Mouse (Mus musculus) hindbrain, embryonic 13.5 days (tissue): ENCODE data around the gene Macrod2. TPM values are rescaled to one million over a fixed set of nuclear protein-coding genes. Genes with fewer than 3 reads are reported as not detected.

Experiments
- ATAC-seq: fragments of 200-750 bp; cut with Nextera tagmentation; 2 replicates; pipeline ENCODE4 v1.8.0; 2017; ENCODE audit warnings: moderate TSS enrichment; ENCODE audit not compliant: low FRiP score
- H3K27ac ChIP-seq: fragments of 300-500 bp; sonication (generic); 2 replicates; pipeline ENCODE4 v1.5.1; 2015; ENCODE audit warnings: inconsistent platforms, mild to moderate bottlenecking, moderate library complexity
- H3K27me3 ChIP-seq: fragments of 300-500 bp; sonication (generic); 2 replicates; pipeline ENCODE4 v1.6.1; 2015; ENCODE audit warnings: mild to moderate bottlenecking, inconsistent platforms
- H3K36me3 ChIP-seq: fragments of 300-500 bp; sonication (generic); 2 replicates; pipeline ENCODE4 v1.6.1; 2015; ENCODE audit warnings: mild to moderate bottlenecking, inconsistent platforms
- H3K4me1 ChIP-seq: fragments of 300-500 bp; sonication (generic); replicated peaks from 2 replicates; pipeline ENCODE4 v1.6.1; 2015; ENCODE audit warnings: inconsistent platforms
- H3K4me2 ChIP-seq: fragments of 300-500 bp; sonication (generic); 2 replicates; pipeline ENCODE4 v1.6.1; 2015; ENCODE audit warnings: inconsistent platforms, mild to moderate bottlenecking, moderate library complexity
- H3K4me3 ChIP-seq: fragments of 300-500 bp; sonication (generic); 2 replicates; pipeline ENCODE4 v1.5.1; 2015; ENCODE audit warnings: mild to moderate bottlenecking, inconsistent platforms
- H3K9ac ChIP-seq: fragments of 300-500 bp; sonication (generic); 2 replicates; pipeline ENCODE4 v1.6.1; 2015; ENCODE audit warnings: mild to moderate bottlenecking, inconsistent platforms
- H3K9me3 ChIP-seq: fragments of 300-500 bp; sonication (generic); 2 replicates; pipeline ENCODE4 v1.6.1; 2016; ENCODE audit warnings: inconsistent platforms
- WGBS: fragments of 180-500 bp; shearing (Covaris S2); methylation state at CpG from one replicate; pipeline ENCODE4 v1.1.7; 2015; 5-methylcytosine and 5-hydroxymethylcytosine counted together
- polyA plus RNA-seq: library from polyadenylated mRNA; unstranded; fragments of >200 nt; fragmentation: Nextera tagmentation; extraction: Ambion mirVana; gene quantifications from 2 replicates; pipeline ENCODE4 v1.2.1, GENCODE M21; 2015

Macrod2 gene
- polyA plus RNA-seq, 1 experiment from 2014 or later = 74.7 TPM

DNA sequence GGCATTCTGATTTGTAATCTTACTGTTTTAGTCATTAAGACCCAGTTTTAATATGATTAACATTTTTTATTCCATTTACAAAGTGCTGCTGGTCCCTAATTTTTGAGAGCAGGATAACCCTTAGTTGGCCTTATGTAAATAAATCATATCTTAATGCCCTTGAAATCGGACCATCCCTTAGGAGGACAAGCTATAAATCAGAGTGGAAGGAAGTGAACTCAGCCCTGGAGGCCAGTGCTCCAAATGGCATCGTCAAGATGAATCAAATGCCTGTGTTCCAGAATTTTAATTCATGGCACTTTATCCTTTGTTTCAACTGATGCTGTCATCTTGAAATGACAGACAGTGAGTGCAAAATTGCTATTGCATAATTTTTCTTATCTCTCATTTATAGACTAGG, 1046.8 kb downstream of the Macrod2 start:
- Histone ChIP-seq H3K9me3 (no peaks in the 10 kb centered on the region), H3K4me3 (no peak overlapping the region), H3K4me2 (no peak overlapping the region), H3K4me1 (no peaks in the 10 kb centered on the region), H3K36me3 (no peaks in the 10 kb centered on the region), H3K27me3 (no peaks in the 10 kb centered on the region), H3K27ac (no peak overlapping the region), H3K9ac (no peak overlapping the region)
- WGBS = 47% methylated on average over 2 of the region's 2 CpGs
- ATAC-seq = no peak

DNA sequence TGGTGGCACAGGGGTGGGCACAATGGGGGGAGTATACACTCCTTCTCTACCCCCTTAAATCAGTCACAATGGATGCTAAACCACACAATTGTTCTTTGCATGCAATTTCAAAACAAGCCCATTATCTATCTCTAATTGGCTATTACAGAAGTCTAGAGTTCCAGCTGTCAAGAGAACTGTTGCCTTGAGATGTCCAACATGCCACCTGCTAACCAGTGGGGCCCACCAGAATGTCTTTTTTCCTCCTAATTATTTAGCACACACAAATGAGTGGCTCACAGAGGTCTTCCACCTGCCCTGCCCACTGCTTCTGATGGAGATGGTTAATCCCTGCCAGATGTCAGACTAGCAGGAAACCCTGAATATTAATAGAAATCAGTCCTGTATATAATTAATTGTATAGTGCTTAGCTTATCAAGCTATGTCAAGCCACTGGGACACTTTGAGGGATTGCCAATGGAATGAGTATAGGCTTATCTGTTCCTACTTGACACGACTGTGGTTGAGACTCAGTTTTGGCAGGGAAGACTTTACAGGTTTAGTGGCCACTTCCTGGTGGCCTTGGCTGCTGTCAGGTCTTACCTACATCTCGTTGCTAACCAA, 1054.1 kb downstream of the Macrod2 start:
- Histone ChIP-seq H3K36me3 (no peaks in the 10 kb centered on the region), H3K27ac (no peak overlapping the region), H3K4me2 (no peak overlapping the region), H3K27me3 (no peaks in the 10 kb centered on the region), H3K4me3 (no peak overlapping the region), H3K9me3 (no peaks in the 10 kb centered on the region), H3K4me1 (no peaks in the 10 kb centered on the region), H3K9ac (no peak overlapping the region)
- ATAC-seq = no peak
- 80% methylated on average over 2 of the region's 2 CpGs for WGBS

GRCm38 (mm10) chr2:141463946-141464345, 1068.8 kb downstream of the Macrod2 start:
- H3K9me3 ChIP-seq = no peaks in the 10 kb centered on the region
- no peak overlapping the region for H3K9ac ChIP-seq
- H3K4me2 ChIP-seq = no peak overlapping the region
- WGBS = 91% methylated on average over 1 of the region's 1 CpGs
- H3K27ac ChIP-seq = no peak overlapping the region
- H3K36me3 ChIP-seq = no peaks in the 10 kb centered on the region
- ATAC-seq = no peak
- no peak overlapping the region for H3K4me3 ChIP-seq
- H3K27me3 ChIP-seq = no peaks in the 10 kb centered on the region
- no peaks in the 10 kb centered on the region for H3K4me1 ChIP-seq

DNA sequence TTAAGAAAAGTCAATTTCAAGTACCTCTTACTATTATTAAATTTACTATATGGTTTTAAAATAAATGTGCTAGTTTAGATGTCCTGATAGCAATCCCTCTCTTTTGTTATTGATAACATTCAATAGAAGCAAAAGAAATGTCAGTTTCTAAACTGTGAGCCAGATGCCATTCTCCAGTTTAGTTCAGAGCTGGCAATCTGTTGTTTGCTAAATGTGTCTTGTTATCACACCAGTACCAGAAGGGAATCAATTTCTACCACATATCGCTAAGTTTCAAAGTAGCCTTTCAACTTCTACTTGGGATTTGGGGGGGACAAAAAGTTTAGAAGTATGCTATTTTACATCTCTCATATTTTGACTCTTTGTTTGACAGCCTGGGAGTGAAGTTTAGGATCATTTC, 1077.7 kb downstream of the Macrod2 start:
- H3K4me2 ChIP-seq = no peak overlapping the region
- no peaks in the 10 kb centered on the region for H3K27me3 ChIP-seq
- H3K4me3 ChIP-seq = no peak overlapping the region
- no peak overlapping the region for H3K27ac ChIP-seq
- no peak for ATAC-seq
- WGBS = 100% methylated on average over 1 of the region's 1 CpGs
- H3K9ac ChIP-seq = no peak overlapping the region
- H3K4me1 ChIP-seq = no peaks in the 10 kb centered on the region
- no peaks in the 10 kb centered on the region for H3K9me3 ChIP-seq
- H3K36me3 ChIP-seq = no peaks in the 10 kb centered on the region

DNA sequence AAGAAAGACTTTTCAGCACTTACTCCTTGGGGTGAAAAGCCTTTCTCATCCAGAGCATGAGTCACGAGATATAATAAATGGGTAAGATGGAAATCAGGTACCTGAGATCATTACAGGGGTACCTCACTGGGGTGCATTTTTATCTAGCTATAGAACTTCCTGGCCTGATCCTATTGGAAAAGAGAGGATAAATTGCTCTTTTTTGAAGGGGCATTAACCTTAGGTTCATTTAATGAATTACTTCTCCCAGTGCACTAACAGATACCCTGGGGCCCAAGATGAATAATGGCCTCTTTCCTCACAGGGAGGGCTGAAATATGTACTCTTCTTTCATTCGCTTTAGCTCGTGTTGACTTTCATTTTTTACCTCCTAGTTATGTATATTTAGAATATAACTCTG, 1082.5 kb downstream of the Macrod2 start:
- Histone ChIP-seq H3K36me3 (no peaks in the 10 kb centered on the region), H3K27ac (no peak overlapping the region), H3K27me3 (no peaks in the 10 kb centered on the region), H3K4me3 (no peak overlapping the region), H3K9ac (no peak overlapping the region), H3K9me3 (no peaks in the 10 kb centered on the region), H3K4me2 (no peak overlapping the region), H3K4me1 (no peaks in the 10 kb centered on the region)
- 56% methylated on average over 3 of the region's 3 CpGs for WGBS
- no peak for ATAC-seq

GRCm38 (mm10) chr2:141490518-141490917, 1095.4 kb downstream of the Macrod2 start:
- WGBS = 50% methylated on average over 3 of the region's 3 CpGs
- Histone ChIP-seq H3K9me3 (no peaks in the 10 kb centered on the region), H3K27ac (no peak overlapping the region), H3K36me3 (no peaks in the 10 kb centered on the region), H3K27me3 (no peaks in the 10 kb centered on the region), H3K4me2 (no peak overlapping the region), H3K9ac (no peak overlapping the region), H3K4me1 (no peaks in the 10 kb centered on the region), H3K4me3 (no peak overlapping the region)
- ATAC-seq = no peak

- Histone ChIP-seq H3K4me2 (no peak overlapping the region), H3K9me3 (no peaks in the 10 kb centered on the region), H3K4me1 (peaks cover 5% of the 10 kb centered on the region; the same call in 1 of the 2 replicates), H3K9ac (no peak overlapping the region), H3K27ac (no peak overlapping the region), H3K27me3 (no peaks in the 10 kb centered on the region), H3K36me3 (no peaks in the 10 kb centered on the region), H3K4me3 (no peak overlapping the region)
- no peak for ATAC-seq
- WGBS = 94% methylated on average over 3 of the region's 3 CpGs
These were observed 1110.3 kb downstream of the Macrod2 start for GRCm38 (mm10) chr2:141505451-141505850.

- H3K36me3 ChIP-seq = no peaks in the 10 kb centered on the region
- H3K9me3 ChIP-seq = no peaks in the 10 kb centered on the region
- H3K4me2 ChIP-seq = no peak overlapping the region
- ATAC-seq = peak; percentile 71; the same call in 1 of the 2 replicates
- H3K9ac ChIP-seq = no peak overlapping the region
- no peaks in the 10 kb centered on the region for H3K27me3 ChIP-seq
- H3K27ac ChIP-seq = no peak overlapping the region
- WGBS = 40% methylated on average over 9 of the region's 9 CpGs
- no peak overlapping the region for H3K4me3 ChIP-seq
- peaks cover 5% of the 10 kb centered on the region; the same call in 1 of the 2 replicates for H3K4me1 ChIP-seq
These were observed 1113.1 kb downstream of the Macrod2 start for GRCm38 (mm10) chr2:141507929-141508897.

DNA sequence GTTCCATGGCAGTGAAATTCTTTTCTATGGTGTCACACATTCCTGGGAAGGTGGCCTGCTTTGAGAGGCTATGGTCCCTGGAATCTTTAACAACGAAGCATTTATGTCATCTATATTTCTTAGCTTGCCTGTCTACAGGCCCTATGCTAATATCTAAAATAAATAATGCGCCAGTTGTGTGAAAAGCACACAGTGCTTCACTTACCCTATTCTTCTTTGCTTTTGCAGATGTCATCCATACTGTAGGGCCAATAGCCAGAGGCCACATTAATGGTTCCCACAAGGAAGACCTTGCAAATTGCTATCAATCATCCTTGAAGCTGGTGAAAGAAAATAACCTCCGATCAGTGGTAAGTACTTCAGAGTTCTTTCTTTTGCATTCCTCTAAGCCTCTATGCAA, 1119.9 kb downstream of the Macrod2 start:
- WGBS = 57% methylated on average over 3 of the region's 3 CpGs
- H3K4me2 ChIP-seq = no peak overlapping the region
- no peak overlapping the region for H3K4me3 ChIP-seq
- H3K36me3 ChIP-seq = no peaks in the 10 kb centered on the region
- H3K9me3 ChIP-seq = no peaks in the 10 kb centered on the region
- no peaks in the 10 kb centered on the region for H3K4me1 ChIP-seq
- H3K27ac ChIP-seq = no peak overlapping the region
- no peak overlapping the region for H3K9ac ChIP-seq
- H3K27me3 ChIP-seq = no peaks in the 10 kb centered on the region
- ATAC-seq = no peak

DNA sequence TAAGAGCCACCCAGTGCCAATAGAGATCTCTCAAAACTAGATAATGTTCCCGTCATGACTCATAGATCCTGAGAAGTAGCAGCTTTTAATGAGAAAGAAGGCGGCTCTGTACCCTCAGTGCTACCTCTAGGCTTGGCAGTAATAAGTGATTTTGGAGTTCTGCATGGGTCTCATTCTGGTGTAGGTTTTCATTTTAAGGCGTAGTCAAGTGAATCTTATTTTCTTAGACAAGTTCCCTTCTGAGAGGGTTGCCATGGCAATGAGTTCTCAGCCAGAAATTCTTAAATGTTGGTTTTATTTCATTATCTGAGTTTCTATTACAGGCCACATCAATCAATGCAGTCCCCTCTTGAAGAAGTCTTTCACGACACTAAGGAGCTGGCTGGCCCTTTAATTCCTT, 1127.0 kb downstream of the Macrod2 start:
- no peak overlapping the region for H3K27ac ChIP-seq
- H3K36me3 ChIP-seq = no peaks in the 10 kb centered on the region
- H3K4me1 ChIP-seq = no peaks in the 10 kb centered on the region
- H3K9me3 ChIP-seq = no peaks in the 10 kb centered on the region
- H3K4me2 ChIP-seq = no peak overlapping the region
- H3K27me3 ChIP-seq = no peaks in the 10 kb centered on the region
- WGBS = 64% methylated on average over 4 of the region's 4 CpGs
- H3K9ac ChIP-seq = no peak overlapping the region
- H3K4me3 ChIP-seq = no peak overlapping the region
- ATAC-seq = no peak

DNA sequence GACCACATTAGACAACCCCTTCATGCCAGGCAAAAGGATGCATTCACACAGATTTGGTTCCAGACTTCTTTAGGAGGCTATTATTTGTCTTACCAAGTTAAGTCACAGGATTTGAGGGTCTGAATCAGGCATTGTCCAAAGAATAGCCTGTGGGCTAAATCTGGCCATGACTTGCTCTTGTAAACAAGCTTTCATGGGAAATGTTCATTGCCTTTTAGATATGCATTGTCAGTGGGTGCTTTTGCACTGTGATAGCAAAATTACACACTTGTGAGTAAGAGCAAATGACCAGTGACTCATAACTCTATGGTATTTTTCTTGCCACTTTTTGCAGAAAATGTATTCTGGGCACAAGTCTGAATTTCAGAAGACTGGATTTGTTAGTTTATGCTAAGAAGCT, 1150.8 kb downstream of the Macrod2 start:
- no peaks in the 10 kb centered on the region for H3K4me1 ChIP-seq
- no peak overlapping the region for H3K9ac ChIP-seq
- no peak overlapping the region for H3K4me2 ChIP-seq
- no peaks in the 10 kb centered on the region for H3K27me3 ChIP-seq
- ATAC-seq = no peak
- H3K36me3 ChIP-seq = no peaks in the 10 kb centered on the region
- H3K27ac ChIP-seq = no peak overlapping the region
- no peak overlapping the region for H3K4me3 ChIP-seq
- H3K9me3 ChIP-seq = no peaks in the 10 kb centered on the region

DNA sequence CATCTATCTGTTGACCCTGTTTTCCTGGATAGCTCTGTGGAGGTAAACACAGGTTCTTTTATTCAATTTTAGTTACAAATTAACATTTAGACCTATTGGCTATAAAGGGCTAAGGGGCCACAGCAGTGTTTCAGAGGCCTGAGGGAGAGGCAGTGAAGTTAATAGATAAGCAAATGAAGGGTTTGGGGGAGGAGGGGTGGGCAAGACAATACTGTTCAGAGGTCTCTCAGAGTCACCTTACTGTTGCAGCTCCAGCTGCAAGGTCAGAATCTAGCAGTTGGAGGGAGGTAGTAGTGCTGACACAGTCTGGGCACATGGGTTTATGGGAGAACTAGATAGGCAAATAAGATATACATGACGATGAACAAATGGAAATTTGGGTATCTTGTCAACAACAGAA, 1156.6 kb downstream of the Macrod2 start:
- Histone ChIP-seq H3K27ac (no peak overlapping the region), H3K4me2 (no peak overlapping the region), H3K36me3 (no peaks in the 10 kb centered on the region), H3K9me3 (no peaks in the 10 kb centered on the region), H3K4me1 (no peaks in the 10 kb centered on the region), H3K9ac (no peak overlapping the region), H3K27me3 (no peaks in the 10 kb centered on the region), H3K4me3 (no peak overlapping the region)
- WGBS = 86% methylated on average over 1 of the region's 1 CpGs
- no peak for ATAC-seq

DNA sequence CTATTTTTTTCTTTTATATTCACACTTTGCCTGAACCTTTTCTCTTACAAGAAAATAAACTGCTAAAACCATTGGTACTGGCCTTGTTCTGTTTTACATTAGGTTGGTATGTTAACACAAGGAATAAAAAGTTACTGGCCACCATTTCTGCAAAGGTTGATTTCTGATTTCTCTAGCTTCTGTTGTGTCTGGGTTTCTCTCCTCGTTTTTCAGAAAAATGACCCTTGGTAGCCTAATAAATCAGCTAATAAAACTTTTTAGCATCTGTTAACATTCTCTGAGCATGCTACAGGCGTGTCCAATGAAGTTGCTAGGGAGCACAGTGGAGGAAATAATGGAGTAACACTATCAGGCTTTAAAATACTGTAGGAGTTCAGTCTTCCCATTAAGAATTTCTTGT, 1161.6 kb downstream of the Macrod2 start:
- Histone ChIP-seq H3K9me3 (no peaks in the 10 kb centered on the region), H3K27ac (no peak overlapping the region), H3K4me3 (no peak overlapping the region), H3K4me2 (no peak overlapping the region), H3K27me3 (no peaks in the 10 kb centered on the region), H3K9ac (no peak overlapping the region), H3K36me3 (no peaks in the 10 kb centered on the region), H3K4me1 (no peaks in the 10 kb centered on the region; the same call in 1 of the 2 replicates)
- ATAC-seq = no peak
- 67% methylated on average over 2 of the region's 2 CpGs for WGBS
